Mouse (Mus musculus) kidney, adult 2 months (tissue): Measurements from ENCODE around the gene Tmem119. TPM values are rescaled to one million over a fixed set of nuclear protein-coding genes. Genes with fewer than 3 reads are reported as not detected.

Experiments used
- DNase-seq: peaks from one replicate; pipeline ENCODE4 v3.0.0; 2021
- H3K27ac ChIP-seq: fragments of 200-500 bp; 2 replicates; pipeline ENCODE4 v1.5.1; 2012; ENCODE audit warnings: low read depth, low read length, control low read depth, inconsistent platforms; ENCODE audit not compliant: insufficient read depth
- H3K27me3 ChIP-seq: fragments of 200-500 bp; replicated peaks from 2 replicates; pipeline ENCODE4 v1.6.1; 2012; ENCODE audit warnings: mild to moderate bottlenecking, moderate library complexity, low read length, inconsistent platforms; ENCODE audit not compliant: control insufficient read depth, insufficient read depth
- H3K36me3 ChIP-seq: fragments of 200-500 bp; 2 replicates; pipeline ENCODE4 v1.6.1; 2012; ENCODE audit warnings: mild to moderate bottlenecking, moderate library complexity, low read length, inconsistent platforms; ENCODE audit not compliant: control insufficient read depth, insufficient read depth
- H3K4me1 ChIP-seq: fragments of 200-500 bp; 2 replicates; pipeline ENCODE4 v1.6.1; 2011; ENCODE audit warnings: low read length; ENCODE audit not compliant: control insufficient read depth, insufficient read depth
- H3K4me3 ChIP-seq: fragments of 200-500 bp; 2 replicates; pipeline ENCODE4 v1.5.1; 2011; ENCODE audit warnings: mild to moderate bottlenecking, low read depth, low read length, control low read depth; ENCODE audit not compliant: insufficient read depth
- CTCF ChIP-seq: fragments of 200-500 bp; conservative IDR thresholded peaks from 2 replicates; pipeline ENCODE4 v1.5.1; 2011; ENCODE audit warnings: low read depth, mild to moderate bottlenecking, control low read depth, low read length, moderate library complexity, mixed read lengths; ENCODE audit not compliant: insufficient read depth, insufficient read length
- POLR2A ChIP-seq: fragments of 200-500 bp; IDR thresholded peaks from one replicate; pipeline ENCODE4 v1.6.1; 2011; ENCODE audit warnings: low read depth, low read length, control low read depth
- WGBS: fragments of 180-500 bp; shearing (Covaris S2); methylation state at CpG from one replicate; pipeline ENCODE4 v1.1.7; 2018; 5-methylcytosine and 5-hydroxymethylcytosine counted together
- polyA plus RNA-seq: library from polyadenylated mRNA; depleted of rRNA; stranded (reverse); fragments of >200 nt; gene quantifications from 2 replicates; pipeline ENCODE4 v1.2.3, GENCODE M21; 2012

Tmem119 gene
- polyA plus RNA-seq, 1 experiment, result 14.8 TPM

GRCm38 (mm10) chr5:113830796-113831195 lies 30.5 kb upstream of the Tmem119 start:
- no peaks in the 10 kb centered on the region for H3K36me3 ChIP-seq
- H3K4me1 ChIP-seq, result no peaks in the 10 kb centered on the region
- H3K27me3 ChIP-seq, result no peaks in the 10 kb centered on the region
- H3K27ac ChIP-seq, result no peak overlapping the region
- no peak for TF ChIP-seq CTCF
- TF ChIP-seq POLR2A, result no peak
- H3K4me3 ChIP-seq, result no peak overlapping the region
- no peak for DNase-seq
- WGBS, result 91% methylated on average over 5 of the region's 5 CpGs

- peak; percentile 32 for DNase-seq
- Histone ChIP-seq H3K27ac (no peak overlapping the region), H3K4me3 (0 out of 2 replicates have a peak overlapping the region, but pooled peaks have one; percentile 1), H3K27me3 (no peaks in the 10 kb centered on the region), H3K36me3 (no peaks in the 10 kb centered on the region), H3K4me1 (no peaks in the 10 kb centered on the region)
- TF ChIP-seq CTCF, result no peak
- no peak for TF ChIP-seq POLR2A
- 66% methylated on average over 10 of the region's 10 CpGs for WGBS
These were observed 30.0 kb upstream of the Tmem119 start for GRCm38 (mm10) chr5:113830292-113830643.

- H3K27ac ChIP-seq, result no peak overlapping the region
- 0 out of 2 replicates have a peak overlapping the region, but pooled peaks have one; percentile 1 for H3K4me3 ChIP-seq
- WGBS, result 80% methylated on average over 7 of the region's 7 CpGs
- TF ChIP-seq POLR2A (no peak), CTCF (no peak)
- H3K36me3 ChIP-seq, result no peaks in the 10 kb centered on the region
- no peak for DNase-seq
- H3K4me1 ChIP-seq, result no peaks in the 10 kb centered on the region
- no peaks in the 10 kb centered on the region for H3K27me3 ChIP-seq
These were observed 29.4 kb upstream of the Tmem119 start for GRCm38 (mm10) chr5:113829566-113830291.

- H3K4me1 ChIP-seq, result no peaks in the 10 kb centered on the region
- no peaks in the 10 kb centered on the region for H3K36me3 ChIP-seq
- TF ChIP-seq POLR2A, result no peak
- no peak for TF ChIP-seq CTCF
- no peaks in the 10 kb centered on the region for H3K27me3 ChIP-seq
- no peak overlapping the region for H3K4me3 ChIP-seq
- no peak for DNase-seq
- WGBS, result 55% methylated on average over 7 of the region's 7 CpGs
- H3K27ac ChIP-seq, result no peak overlapping the region
These were observed 28.2 kb upstream of the Tmem119 start for GRCm38 (mm10) chr5:113828481-113828880.

GRCm38 (mm10) chr5:113827991-113828411 lies 27.7 kb upstream of the Tmem119 start:
- no peak for DNase-seq
- 62% methylated on average over 4 of the region's 4 CpGs for WGBS
- H3K4me1 ChIP-seq, result no peaks in the 10 kb centered on the region
- no peak overlapping the region for H3K4me3 ChIP-seq
- H3K27ac ChIP-seq, result no peak overlapping the region
- no peaks in the 10 kb centered on the region for H3K27me3 ChIP-seq
- TF ChIP-seq POLR2A (no peak), CTCF (no peak)
- H3K36me3 ChIP-seq, result no peaks in the 10 kb centered on the region

- H3K4me3 ChIP-seq, result no peak overlapping the region
- H3K4me1 ChIP-seq, result no peaks in the 10 kb centered on the region
- no peak for DNase-seq
- no peaks in the 10 kb centered on the region for H3K27me3 ChIP-seq
- H3K27ac ChIP-seq, result no peak overlapping the region
- no peaks in the 10 kb centered on the region for H3K36me3 ChIP-seq
- TF ChIP-seq CTCF, result no peak
- no peak for TF ChIP-seq POLR2A
- 71% methylated on average over 4 of the region's 4 CpGs for WGBS
These were observed 26.3 kb upstream of the Tmem119 start for GRCm38 (mm10) chr5:113826619-113827018.

- 65% methylated on average over 7 of the region's 7 CpGs for WGBS
- no peak for DNase-seq
- no peak overlapping the region for H3K27ac ChIP-seq
- no peaks in the 10 kb centered on the region for H3K4me1 ChIP-seq
- H3K4me3 ChIP-seq, result no peak overlapping the region
- H3K36me3 ChIP-seq, result no peaks in the 10 kb centered on the region
- H3K27me3 ChIP-seq, result no peaks in the 10 kb centered on the region
- TF ChIP-seq CTCF (no peak), POLR2A (no peak)
These were observed 25.2 kb upstream of the Tmem119 start for GRCm38 (mm10) chr5:113825558-113825957.
